Mouse (Mus musculus) erythroblast, embryonic 14.5 days (primary cell): Measurements from ENCODE around the gene Lgi4.

ENCODE experiments used
- GATA1 ChIP-seq: IDR thresholded peaks from 2 replicates; pipeline ENCODE4 v1.6.1; 2012; ENCODE audit warnings: low read length, inconsistent platforms, mixed read lengths
- TAL1 ChIP-seq: IDR thresholded peaks from 3 replicates; pipeline ENCODE4 v1.6.1; 2012; ENCODE audit warnings: low read length, inconsistent platforms, mixed read lengths

DNA sequence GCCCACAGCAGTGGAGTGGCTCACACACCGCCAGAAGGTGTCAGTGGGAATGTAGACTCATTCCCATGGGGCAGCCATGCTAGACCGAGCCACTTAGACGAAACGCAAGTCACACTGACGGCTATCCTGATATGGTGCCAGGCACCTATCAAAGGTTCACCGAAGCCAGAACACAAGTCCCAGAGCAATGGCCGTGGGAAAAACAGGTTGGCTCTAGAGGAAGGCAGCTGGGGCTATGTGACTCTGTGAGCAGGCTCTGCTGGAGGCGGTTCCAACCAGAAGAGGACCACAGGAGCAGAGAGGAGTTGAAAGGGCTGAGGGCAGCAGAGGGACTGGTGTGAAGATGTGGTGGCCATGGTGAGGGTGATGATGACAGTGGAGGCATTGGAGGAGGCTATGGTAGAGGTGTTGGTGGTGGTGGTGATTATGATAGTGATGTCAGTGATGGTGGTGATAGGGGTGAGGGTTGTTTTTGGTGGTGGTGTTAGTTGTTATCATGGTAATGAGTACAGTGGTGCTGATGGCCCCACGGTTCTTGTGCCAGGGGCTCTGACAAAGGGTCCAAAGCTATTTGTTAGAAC lies 27.1 kb downstream of the Lgi4 start:
- no peak for TF ChIP-seq TAL1
- TF ChIP-seq GATA1 = no peak
